Mouse (Mus musculus): ENCODE measurements around the gene Strn4.
A peak's percentile ranks its signal among the peaks of the same experiment; 100 is the strongest.

GRCm38 (mm10) chr7:16780076-16780475, 35.6 kb upstream of the Strn4 start:
- TF ChIP-seq CTCF (IDR thresholded peaks at IDR 0.05) (0 out of 2 replicates have a peak, but pooled peaks have one; percentile 12), POLR2A (IDR thresholded peaks at IDR 0.05; ENCODE audit: insufficient read depth, low read depth, low read length) (no peak)

Measured in heart, adult 2 months (tissue).